Mouse (Mus musculus) ES-E14 (cell line): ENCODE data around the gene Pcyt2. TPM values are rescaled to one million over a fixed set of nuclear protein-coding genes. Genes with fewer than 3 reads are reported as not detected.

Experiments used
- DNase-seq: peaks from one replicate; pipeline ENCODE4 v3.0.0-alpha.2; 2013; ENCODE audit warnings: low read depth, low spot score
- H3K27ac ChIP-seq: 2 replicates; pipeline ENCODE4 v1.5.1; 2012; ENCODE audit warnings: low read depth, mild to moderate bottlenecking, low read length, moderate library complexity, mixed read lengths; ENCODE audit not compliant: poor library complexity, insufficient read depth, severe bottlenecking
- H3K36me3 ChIP-seq: 2 replicates; pipeline ENCODE4 v1.6.1; 2012; ENCODE audit warnings: mild to moderate bottlenecking, low read length, moderate library complexity, mixed read lengths; ENCODE audit not compliant: control insufficient read depth, poor library complexity, insufficient read depth, severe bottlenecking
- H3K4me1 ChIP-seq, 2 experiments: fragments of 150-350 bp in 1 of 2; sonication (generic) in 1 of 2; 2 replicates each; pipeline ENCODE4 v1.6.1; 2012; ENCODE audit warnings: low read length in 2 of 2, mild to moderate bottlenecking in 1 of 2, mixed read lengths in 1 of 2; ENCODE audit not compliant: control insufficient read depth in 2 of 2, insufficient read depth in 2 of 2, poor library complexity in 1 of 2
- H3K4me3 ChIP-seq, 2 experiments: fragments of 150-350 bp in 1 of 2; sonication (generic) in 1 of 2; 2 replicates each; pipeline ENCODE4 v1.5.1; 2012; ENCODE audit warnings: low read length in 2 of 2, low read depth in 1 of 2, mild to moderate bottlenecking in 1 of 2, mixed read lengths in 1 of 2; ENCODE audit not compliant: insufficient read depth in 1 of 2, poor library complexity in 1 of 2, severe bottlenecking in 1 of 2
- H3K9ac ChIP-seq: 2 replicates; pipeline ENCODE4 v1.6.1; 2012; ENCODE audit warnings: low read depth, mild to moderate bottlenecking, low read length, mixed read lengths; ENCODE audit not compliant: poor library complexity, insufficient read depth, severe bottlenecking
- H3K9me3 ChIP-seq: fragments of 150-350 bp; sonication (generic); 2 replicates; pipeline ENCODE4 v1.6.1; 2012; ENCODE audit warnings: low read depth, mild to moderate bottlenecking, low read length; ENCODE audit not compliant: control insufficient read depth, insufficient read depth
- CHD2 ChIP-seq: IDR thresholded peaks from 2 replicates; pipeline ENCODE4 v1.6.1; 2014; ENCODE audit warnings: mild to moderate bottlenecking, low read depth, low read length, inconsistent platforms
- HCFC1 ChIP-seq: IDR thresholded peaks from 2 replicates; pipeline ENCODE4 v1.6.1; 2012; ENCODE audit warnings: low read length, inconsistent platforms, borderline replicate concordance; ENCODE audit not compliant: insufficient read depth
- MAFK ChIP-seq: IDR thresholded peaks from 2 replicates; pipeline ENCODE4 v1.6.1; 2014; ENCODE audit warnings: mild to moderate bottlenecking, low read depth, low read length, inconsistent platforms; ENCODE audit not compliant: insufficient read depth
- ZC3H11A ChIP-seq: IDR thresholded peaks from 2 replicates; pipeline ENCODE4 v1.6.1; 2012; ENCODE audit warnings: low read depth, mild to moderate bottlenecking, inconsistent platforms, low read length, borderline replicate concordance
- ZNF384 ChIP-seq: IDR thresholded peaks from 2 replicates; pipeline ENCODE4 v1.6.1; 2012; ENCODE audit warnings: low read depth, low read length, inconsistent platforms
- in situ Hi-C, 2 experiments: fragments of 600-800 bp; cut with MboI; formaldehyde crosslinking; loops; one replicate each; pipeline ENCODE4 v1.15.1; 2025; ENCODE audit warnings: low sequenced_read_pairs in 2 of 2, inconsistent platforms in 1 of 2; ENCODE audit not compliant: unreplicated experiment in 2 of 2
- total RNA-seq: library from RNA; depleted of rRNA; stranded (reverse); fragments of 300-350 nt; gene quantifications from 2 replicates; pipeline ENCODE4 v1.2.3, GENCODE M21; 2012

The Pcyt2 gene
- total RNA-seq, 1 experiment: 88.6 TPM

GRCm38 (mm10) chr11:120577211-120578023 is 40.3 kb downstream of the Pcyt2 start:
- in situ Hi-C loops: no loop called here
- no peak overlapping the region; the same call in 1 of the 2 replicates for H3K27ac ChIP-seq
- H3K4me1 ChIP-seq: peaks cover 3 to 21% of the 10 kb centered on the region in 2 experiments
- 0 out of 2 replicates have a peak, but pooled peaks have one; percentile 3 for TF ChIP-seq ZC3H11A
- TF ChIP-seq MAFK: peak; percentile 73
- TF ChIP-seq CHD2: no peak
- no peak for DNase-seq
- peaks cover 28% of the 10 kb centered on the region for H3K36me3 ChIP-seq
- H3K9ac ChIP-seq: no peak overlapping the region
- no peak overlapping the region for H3K4me3 ChIP-seq
- H3K9me3 ChIP-seq: no peaks in the 10 kb centered on the region

- no peak overlapping the region for H3K9ac ChIP-seq
- no peak for DNase-seq
- no peak overlapping the region for H3K27ac ChIP-seq
- in situ Hi-C loops: no loop called here
- H3K4me1 ChIP-seq: peaks cover 0 to 24% of the 10 kb centered on the region in 2 experiments; a peak in 2 of 4 replicates
- H3K4me3 ChIP-seq: no peak overlapping the region
- no peaks in the 10 kb centered on the region for H3K9me3 ChIP-seq
- TF ChIP-seq HCFC1 (no peak), ZC3H11A (no peak), CHD2 (no peak), MAFK (no peak), ZNF384 (no peak)
- peaks cover 28% of the 10 kb centered on the region for H3K36me3 ChIP-seq
These were observed 41.3 kb downstream of the Pcyt2 start for GRCm38 (mm10) chr11:120576365-120576981.

- H3K9ac ChIP-seq: no peak overlapping the region
- H3K36me3 ChIP-seq: peaks cover 34% of the 10 kb centered on the region
- DNase-seq: no peak
- H3K4me3 ChIP-seq: no peak overlapping the region
- H3K4me1 ChIP-seq: peaks cover 1 to 27% of the 10 kb centered on the region in 2 experiments; a peak in 2 of 4 replicates
- no peak overlapping the region for H3K27ac ChIP-seq
- no peak for TF ChIP-seq CHD2
- H3K9me3 ChIP-seq: no peaks in the 10 kb centered on the region
- in situ Hi-C loops: no loop called here
These were observed 41.8 kb downstream of the Pcyt2 start for GRCm38 (mm10) chr11:120575940-120576339.

- Histone ChIP-seq H3K9me3 (no peaks in the 10 kb centered on the region), H3K27ac (no peak overlapping the region), H3K4me1 (peaks cover 1 to 24% of the 10 kb centered on the region in 2 experiments; a peak in 2 of 4 replicates), H3K9ac (no peak overlapping the region), H3K4me3 (no peak overlapping the region), H3K36me3 (peaks cover 39% of the 10 kb centered on the region)
- in situ Hi-C loops: no loop called here
- TF ChIP-seq ZNF384 (peak; percentile 57; the same call in 1 of the 2 replicates), CHD2 (no peak), MAFK (no peak), ZC3H11A (no peak), HCFC1 (no peak)
- DNase-seq: no peak
These were observed 42.7 kb downstream of the Pcyt2 start for GRCm38 (mm10) chr11:120575046-120575445.
